7 mouse cellular contexts compared by ENCODE assay signal in genomic region chr9:102492031-102492795, GRCm38 (mm10). TPM values are rescaled to one million over a fixed set of nuclear protein-coding genes. Genes with fewer than 3 reads are reported as not detected.
DNase-seq lines count a peak whose midpoint lies in the region; ATAC-seq and TF ChIP-seq lines count a peak whose summit lies in the region.

No protein-coding gene starts in this region.

- WGBS in intestine, postnatal 0 days: 35% methylated on average over 12 of the region's 12 CpGs
- 36% methylated on average over 12 of the region's 12 CpGs for WGBS in intestine, embryonic 15.5 days
- WGBS in limb, embryonic 11.5 days: 41% methylated on average over 12 of the region's 12 CpGs

- no peaks in the 10 kb centered on the region for H3K9me3 ChIP-seq in intestine, postnatal 0 days (ENCODE audit: control insufficient read depth)
- H3K9me3 ChIP-seq in intestine, embryonic 15.5 days: no peaks in the 10 kb centered on the region
- H3K9me3 ChIP-seq in E14TG2a.4 (ENCODE audit: low read length): peaks cover 10% of the 10 kb centered on the region
- no peaks in the 10 kb centered on the region for H3K9me3 ChIP-seq in ES-E14 (ENCODE audit: control insufficient read depth, insufficient read depth, low read depth, low read length)
- H3K9me3 ChIP-seq in limb, embryonic 11.5 days (ENCODE audit: control insufficient read depth, low read length): no peaks in the 10 kb centered on the region

- H3K4me3 ChIP-seq in intestine, postnatal 0 days (ENCODE audit: low read depth, low read length): no peak overlapping the region
- H3K4me3 ChIP-seq in intestine, embryonic 15.5 days (replicated peaks): no peak overlapping the region
- H3K4me3 ChIP-seq in E14TG2a.4 (replicated peaks; ENCODE audit: low read length) (no peak overlapping the region), ES-E14 (ENCODE audit: insufficient read depth in 1 of 2, low read depth in 1 of 2, low read length in 2 of 2, poor library complexity in 1 of 2, severe bottlenecking in 1 of 2) (no peak overlapping the region)
- no peak overlapping the region for H3K4me3 ChIP-seq in limb, embryonic 11.5 days (ENCODE audit: low read depth, low read length)

- no peaks in the 10 kb centered on the region for H3K36me3 ChIP-seq in intestine, postnatal 0 days (ENCODE audit: control insufficient read depth, insufficient read depth)
- H3K36me3 ChIP-seq in intestine, embryonic 15.5 days: no peaks in the 10 kb centered on the region
- H3K36me3 ChIP-seq in E14TG2a.4 (ENCODE audit: insufficient read depth, low read length): no peaks in the 10 kb centered on the region
- H3K36me3 ChIP-seq in ES-E14 (ENCODE audit: control insufficient read depth, insufficient read depth, low read length, poor library complexity, severe bottlenecking): no peaks in the 10 kb centered on the region
- no peaks in the 10 kb centered on the region for H3K36me3 ChIP-seq in limb, embryonic 11.5 days (ENCODE audit: control insufficient read depth, insufficient read depth, low read length)

- ATAC-seq in intestine, postnatal 0 days: no peak
- ATAC-seq in intestine, embryonic 15.5 days: no peak
- no peak for ATAC-seq in limb, embryonic 11.5 days (ENCODE audit: insufficient number of reproducible peaks, low FRiP score, low TSS enrichment, low read depth)

- no peaks in the 10 kb centered on the region for H3K4me1 ChIP-seq in intestine, postnatal 0 days (replicated peaks; ENCODE audit: control insufficient read depth, insufficient read depth, low read length)
- H3K4me1 ChIP-seq in intestine, embryonic 15.5 days (replicated peaks): no peaks in the 10 kb centered on the region
- no peaks in the 10 kb centered on the region for H3K4me1 ChIP-seq in E14TG2a.4 (replicated peaks; ENCODE audit: low read depth, low read length)
- no peaks in the 10 kb centered on the region for H3K4me1 ChIP-seq in ES-E14 (ENCODE audit: control insufficient read depth in 2 of 2, insufficient read depth in 2 of 2, low read length in 2 of 2, poor library complexity in 1 of 2)
- no peaks in the 10 kb centered on the region for H3K4me1 ChIP-seq in limb, embryonic 11.5 days (ENCODE audit: control insufficient read depth, insufficient read depth, low read length)

- no peak overlapping the region for H3K27ac ChIP-seq in intestine, postnatal 0 days (ENCODE audit: low read depth, low read length)
- no peak overlapping the region for H3K27ac ChIP-seq in intestine, embryonic 15.5 days
- no peak overlapping the region for H3K27ac ChIP-seq in ES-E14 (ENCODE audit: insufficient read depth, low read depth, low read length, poor library complexity, severe bottlenecking)
- H3K27ac ChIP-seq in limb, embryonic 11.5 days (replicated peaks; ENCODE audit: low read depth, low read length): no peak overlapping the region

- peak; percentile 41 for TF ChIP-seq CTCF in intestine, postnatal 0 days (IDR thresholded peaks at IDR 0.05; ENCODE audit: low read depth)
- peak; percentile 53 for TF ChIP-seq CTCF in E14TG2a.4 (conservative IDR thresholded peaks at IDR 0.05; ENCODE audit: low read length)

- DNase-seq in ES-E14 (ENCODE audit: low read depth, low spot score): peak; percentile 30
- peak; percentile 42 for DNase-seq in limb, embryonic 11.5 days (ENCODE audit: low spot score)
- DNase-seq in ovary, postnatal 14 days (ENCODE audit: low spot score): no peak
- DNase-seq in c-Kit-positive CD71-positive TER-119-positive erythroid progenitor cells, embryonic 14.5 days (ENCODE audit: low spot score): no peak

- no peaks in the 10 kb centered on the region for H3K27me3 ChIP-seq in intestine, postnatal 0 days (replicated peaks; ENCODE audit: control insufficient read depth, insufficient read depth, low read length)
- no peaks in the 10 kb centered on the region for H3K27me3 ChIP-seq in intestine, embryonic 15.5 days (replicated peaks)
- H3K27me3 ChIP-seq in E14TG2a.4 (ENCODE audit: insufficient read depth, low read length): peaks cover 33% of the 10 kb centered on the region
- H3K27me3 ChIP-seq in limb, embryonic 11.5 days (ENCODE audit: control insufficient read depth, insufficient read depth, low read length): no peaks in the 10 kb centered on the region

- in situ Hi-C loops in ES-E14 (cut with MboI; ENCODE audit: low sequenced_read_pairs in 2 of 2, unreplicated experiment in 2 of 2): no loop called here

- H3K4me2 ChIP-seq in intestine, postnatal 0 days (replicated peaks; ENCODE audit: low read depth): no peak overlapping the region
- no peak overlapping the region for H3K4me2 ChIP-seq in intestine, embryonic 15.5 days (replicated peaks)
- H3K4me2 ChIP-seq in limb, embryonic 11.5 days (ENCODE audit: low read depth, severe bottlenecking): no peak overlapping the region

- no peak overlapping the region for H3K9ac ChIP-seq in intestine, postnatal 0 days (ENCODE audit: low read depth, low read length)
- no peak overlapping the region for H3K9ac ChIP-seq in intestine, embryonic 15.5 days
- H3K9ac ChIP-seq in ES-E14 (ENCODE audit: insufficient read depth, low read depth, low read length, poor library complexity, severe bottlenecking): no peak overlapping the region
- H3K9ac ChIP-seq in limb, embryonic 11.5 days (ENCODE audit: low read length): no peak overlapping the region

TF ChIP-seq in ES-E14, 5 proteins besides CTCF, POLR2A, EP300 and RAD21:
- TF ChIP-seq ZC3H11A (IDR thresholded peaks at IDR 0.05; ENCODE audit: borderline replicate concordance, low read depth, low read length): no peak; the same call in 1 of the 2 replicates
- TF ChIP-seq HCFC1 (IDR thresholded peaks at IDR 0.05; ENCODE audit: borderline replicate concordance, insufficient read depth, low read length): no peak
- TF ChIP-seq MAFK (IDR thresholded peaks at IDR 0.05; ENCODE audit: insufficient read depth, low read depth, low read length): no peak
- TF ChIP-seq CHD2 (IDR thresholded peaks at IDR 0.05; ENCODE audit: low read depth, low read length): no peak
- no peak for TF ChIP-seq ZNF384 (IDR thresholded peaks at IDR 0.05; ENCODE audit: low read depth, low read length)

RNA-seq across cellular contexts. Expression of gene Ky, which starts 13.3 kb away (rescaled TPM):
- polyA plus RNA-seq in intestine, postnatal 0 days (2015; fragmentation: Nextera tagmentation; extraction: Ambion mirVana): 0.10 and 0.25 TPM in 2 replicates
- 0.03 and 0.14 TPM in 2 replicates for polyA plus RNA-seq in intestine, embryonic 15.5 days (2015; fragmentation: Nextera tagmentation; extraction: Ambion mirVana)
- total RNA-seq in ES-E14 (2012; rRNA removed): 0.04 and 0.11 TPM in 2 replicates
- polyA plus RNA-seq in limb, embryonic 11.5 days (2014; fragmentation: Nextera tagmentation; extraction: Ambion mirVana): 0.16 and 0.23 TPM in 2 replicates

Comparison
In these comparisons a context has a peak if more than half of its experiments do, and no peak if none do; other contexts are left out.
1. DNase-seq: peak in ES-E14 (single experiment) and limb, embryonic 11.5 days (single experiment); none in ovary, postnatal 14 days (single experiment) and c-Kit-positive CD71-positive TER-119-positive erythroid progenitor cells, embryonic 14.5 days (single experiment).